Comparison of ENCODE assay signal across 8 mouse cellular contexts in genomic region chr2:106649686-106650570, GRCm38 (mm10). TPM values are rescaled to one million over a fixed set of nuclear protein-coding genes. Genes with fewer than 3 reads are reported as not detected.
A peak's percentile ranks its signal among the peaks of the same experiment; 100 is the strongest.
DNase-seq lines count a peak whose midpoint lies in the region; ATAC-seq lines count a peak whose summit lies in the region.

No protein-coding gene starts in this region.

- 5% methylated on average over 25 of the region's 25 CpGs for WGBS in liver, embryonic 15.5 days (ENCODE audit: insufficient replicate concordance)
- WGBS in neural tube, embryonic 13.5 days, result 7% methylated on average over 25 of the region's 25 CpGs

- peak overlapping the region; percentile 11; the same call in 1 of the 2 replicates for H3K9ac ChIP-seq in liver, embryonic 15.5 days
- peak overlapping the region; percentile 71 for H3K9ac ChIP-seq in neural tube, embryonic 13.5 days

- H3K4me3 ChIP-seq in liver, embryonic 15.5 days (replicated peaks), result peak overlapping the region; percentile 54
- H3K4me3 ChIP-seq in neural tube, embryonic 13.5 days, result peak overlapping the region; percentile 44

- no peak overlapping the region for H3K27ac ChIP-seq in liver, embryonic 15.5 days (replicated peaks)
- H3K27ac ChIP-seq in neural tube, embryonic 13.5 days (replicated peaks), result peak overlapping the region; percentile 86

- intact Hi-C loops in heart, postnatal 36 days (cut with DNase I), result loop anchor here (10.0 kb wide), 1 partner anchor 305 kb away; no protein-coding TSS in a partner anchor

- no peaks in the 10 kb centered on the region for H3K4me1 ChIP-seq in liver, embryonic 15.5 days (replicated peaks)
- peaks cover 24% of the 10 kb centered on the region for H3K4me1 ChIP-seq in neural tube, embryonic 13.5 days (replicated peaks)

- peak; percentile 92 for DNase-seq in R1 (ENCODE audit: low read depth, low spot score)
- DNase-seq in cerebellum, adult 8-10 months, result peak; percentile 83
- DNase-seq in heart, postnatal 36 days, result peak; percentile 55 to 71
- peak; percentile 87 to 95 for DNase-seq in layer of hippocampus, adult 18-20 months (ENCODE audit: low spot score in 2 of 2)
- DNase-seq in urinary bladder, postnatal 25 days (ENCODE audit: low spot score), result peak; percentile 37

- H3K9me3 ChIP-seq in liver, embryonic 15.5 days (replicated peaks), result no peaks in the 10 kb centered on the region
- H3K9me3 ChIP-seq in neural tube, embryonic 13.5 days, result no peaks in the 10 kb centered on the region

- H3K36me3 ChIP-seq in liver, embryonic 15.5 days (replicated peaks), result no peaks in the 10 kb centered on the region
- H3K36me3 ChIP-seq in neural tube, embryonic 13.5 days, result no peaks in the 10 kb centered on the region

- peak overlapping the region; percentile 74 for H3K4me2 ChIP-seq in liver, embryonic 15.5 days
- H3K4me2 ChIP-seq in neural tube, embryonic 13.5 days, result peak overlapping the region; percentile 58

- H3K27me3 ChIP-seq in liver, embryonic 15.5 days, result no peaks in the 10 kb centered on the region
- no peaks in the 10 kb centered on the region for H3K27me3 ChIP-seq in neural tube, embryonic 13.5 days

- peak; percentile 99 for ATAC-seq in frontal cortex, adult (ENCODE audit: low TSS enrichment)
- ATAC-seq in liver, embryonic 15.5 days (ENCODE audit: insufficient read depth), result peak; percentile 96
- ATAC-seq in neural tube, embryonic 13.5 days (ENCODE audit: low read depth), result peak; percentile 98

RNA-seq across cellular contexts. Expression of gene Mpped2, which starts 43.1 kb away (rescaled TPM):
- total RNA-seq in heart, postnatal 36 days (2021), result 10 to 100 TPM; 13.8 to 19.7 TPM
- 10 to 100 TPM; 40.4 to 41.7 TPM for total RNA-seq in layer of hippocampus, adult 18-20 months (2021)
- 2.1 and 2.9 TPM in 2 replicates for polyA plus RNA-seq in liver, embryonic 15.5 days (2015; fragmentation: Nextera tagmentation; extraction: Ambion mirVana)
- 199 and 206 TPM in 2 replicates for polyA plus RNA-seq in neural tube, embryonic 13.5 days (2015; fragmentation: Nextera tagmentation; extraction: Ambion mirVana)

Comparison
In these comparisons a context has a peak if more than half of its experiments do, and no peak if none do; other contexts are left out.
1. DNase-seq: peak in every context shown above with its lines; median percentile 92 in R1; 91 in layer of hippocampus, adult 18-20 months; 83 in cerebellum, adult 8-10 months; 63 in heart, postnatal 36 days; 37 in urinary bladder, postnatal 25 days.